Mouse (Mus musculus) heart, embryonic 16.5 days (tissue): ENCODE measurements around the gene Abcc4. TPM values are rescaled to one million over a fixed set of nuclear protein-coding genes. Genes with fewer than 3 reads are reported as not detected.

Experiments used
- ATAC-seq: fragments of 200-750 bp; cut with Nextera tagmentation; replicated peaks from 2 replicates; pipeline ENCODE4 v1.8.0; 2017; ENCODE audit warnings: moderate number of reproducible peaks; ENCODE audit not compliant: insufficient read depth, low FRiP score; ENCODE audit errors: extremely low read depth
- H3K27ac ChIP-seq: fragments of 300-500 bp; sonication (generic); 2 replicates; pipeline ENCODE4 v1.5.1; 2014; ENCODE audit warnings: mild to moderate bottlenecking, low read length, control low read depth, moderate library complexity
- H3K27me3 ChIP-seq: fragments of 300-500 bp; sonication (generic); 2 replicates; pipeline ENCODE4 v1.6.1; 2014; ENCODE audit warnings: low read length, mixed read lengths; ENCODE audit not compliant: control insufficient read depth, insufficient read depth
- H3K36me3 ChIP-seq: fragments of 300-500 bp; sonication (generic); 2 replicates; pipeline ENCODE4 v1.6.1; 2014; ENCODE audit not compliant: control insufficient read depth, insufficient read depth
- H3K4me1 ChIP-seq: fragments of 300-500 bp; sonication (generic); 2 replicates; pipeline ENCODE4 v1.6.1; 2014; ENCODE audit warnings: low read length, mixed read lengths; ENCODE audit not compliant: control insufficient read depth, insufficient read depth
- H3K4me2 ChIP-seq: fragments of 300-500 bp; sonication (generic); 2 replicates; pipeline ENCODE4 v1.6.1; 2014; ENCODE audit warnings: low read depth, mild to moderate bottlenecking, control low read depth, low read length
- H3K4me3 ChIP-seq: fragments of 300-500 bp; sonication (generic); 2 replicates; pipeline ENCODE4 v1.5.1; 2014; ENCODE audit warnings: mild to moderate bottlenecking, control low read depth, low read length
- H3K9ac ChIP-seq: fragments of 300-500 bp; sonication (generic); 2 replicates; pipeline ENCODE4 v1.6.1; 2014; ENCODE audit warnings: low read length, control low read depth
- H3K9me3 ChIP-seq: fragments of 300-500 bp; sonication (generic); replicated peaks from 2 replicates; pipeline ENCODE4 v1.6.1; 2016; ENCODE audit warnings: low read length; ENCODE audit not compliant: control insufficient read depth
- WGBS: fragments of 180-500 bp; shearing (Covaris S2); extraction: QIAGEN DNeasy Blood & Tissue Kit; methylation state at CpG from one replicate; pipeline ENCODE4 v1.1.7; 2014; 5-methylcytosine and 5-hydroxymethylcytosine counted together
- polyA plus RNA-seq: library from polyadenylated mRNA; unstranded; fragments of >200 nt; fragmentation: Nextera tagmentation; extraction: Ambion mirVana; gene quantifications from 2 replicates; pipeline ENCODE4 v1.2.1, GENCODE M21; 2015

Abcc4 gene
- polyA plus RNA-seq, 1 experiment from 2014 or later = 1.6 TPM

- no peak overlapping the region for H3K9ac ChIP-seq
- WGBS = 84% methylated on average over 10 of the region's 10 CpGs
- H3K4me2 ChIP-seq = no peak overlapping the region
- H3K27ac ChIP-seq = no peak overlapping the region
- H3K27me3 ChIP-seq = no peaks in the 10 kb centered on the region
- H3K4me1 ChIP-seq = no peaks in the 10 kb centered on the region
- ATAC-seq = no peak
- H3K36me3 ChIP-seq = no peaks in the 10 kb centered on the region
- no peak overlapping the region for H3K4me3 ChIP-seq
- H3K9me3 ChIP-seq = no peaks in the 10 kb centered on the region
Observed at GRCm38 (mm10) chr14:118662124-118662523, 43.9 kb downstream of the Abcc4 start.

GRCm38 (mm10) chr14:118659230-118659629, 46.8 kb downstream of the Abcc4 start:
- Histone ChIP-seq H3K27me3 (no peaks in the 10 kb centered on the region), H3K36me3 (no peaks in the 10 kb centered on the region), H3K4me2 (no peak overlapping the region), H3K4me1 (no peaks in the 10 kb centered on the region), H3K9me3 (no peaks in the 10 kb centered on the region), H3K4me3 (no peak overlapping the region), H3K27ac (no peak overlapping the region), H3K9ac (no peak overlapping the region)
- ATAC-seq = no peak

DNA sequence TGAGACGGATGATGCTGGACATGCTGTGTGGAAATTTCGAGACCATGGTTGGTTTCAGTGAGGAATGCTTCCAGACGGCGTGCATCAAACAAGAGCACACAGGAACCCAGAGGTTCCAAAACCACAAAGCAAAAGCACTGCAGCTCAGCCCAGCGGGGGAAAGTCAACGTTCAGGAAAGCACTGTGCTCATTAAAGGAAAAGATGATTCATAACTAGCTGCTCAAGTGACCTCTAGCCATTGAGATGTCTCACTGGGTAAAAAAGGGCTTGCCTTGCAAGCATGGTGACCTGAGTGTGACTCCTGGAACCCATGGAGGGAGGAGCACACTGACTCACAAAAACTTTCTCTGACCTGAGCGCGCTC, 47.7 kb downstream of the Abcc4 start:
- 74% methylated on average over 8 of the region's 8 CpGs for WGBS
- H3K27me3 ChIP-seq = no peaks in the 10 kb centered on the region
- no peaks in the 10 kb centered on the region for H3K9me3 ChIP-seq
- no peak overlapping the region for H3K9ac ChIP-seq
- H3K4me2 ChIP-seq = peak overlapping the region; percentile 9; the same call in 1 of the 2 replicates
- ATAC-seq = no peak
- H3K27ac ChIP-seq = no peak overlapping the region
- H3K4me3 ChIP-seq = no peak overlapping the region
- H3K4me1 ChIP-seq = no peaks in the 10 kb centered on the region
- no peaks in the 10 kb centered on the region for H3K36me3 ChIP-seq

DNA sequence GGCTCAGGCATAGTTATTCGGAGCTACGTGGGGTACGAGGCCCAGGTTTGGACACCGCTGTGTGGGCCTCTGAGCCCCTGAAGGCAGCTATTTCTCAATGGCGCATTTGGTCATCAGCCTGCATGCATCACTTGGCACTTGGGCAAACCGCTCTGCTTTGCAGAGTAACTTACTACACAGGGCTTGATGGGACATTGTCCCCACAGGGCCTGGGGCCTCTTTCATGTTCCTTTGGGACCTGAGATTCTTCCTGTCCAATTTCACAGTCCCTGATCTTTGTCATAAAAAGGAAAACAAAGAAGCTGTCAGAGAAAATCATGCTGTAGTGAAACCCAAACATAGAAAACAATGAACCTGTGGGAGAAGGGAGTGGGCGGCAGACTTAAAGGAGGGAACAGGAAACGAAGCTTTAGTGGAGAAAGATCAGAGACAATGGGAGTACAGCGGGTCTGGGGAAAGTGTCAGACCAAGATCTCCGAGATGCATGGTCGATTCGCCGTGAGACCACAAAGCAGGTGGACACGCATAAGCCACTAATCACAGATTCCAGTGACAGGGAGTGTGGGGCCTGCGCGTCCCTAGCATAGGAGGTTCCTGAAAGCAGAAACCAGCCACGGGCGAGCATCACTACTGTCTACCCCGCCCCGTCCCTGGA, 48.2 kb downstream of the Abcc4 start:
- 70% methylated on average over 20 of the region's 20 CpGs for WGBS
- Histone ChIP-seq H3K4me2 (peak overlapping the region; percentile 9; the same call in 1 of the 2 replicates), H3K4me1 (no peaks in the 10 kb centered on the region), H3K9me3 (no peaks in the 10 kb centered on the region), H3K9ac (no peak overlapping the region), H3K36me3 (no peaks in the 10 kb centered on the region), H3K4me3 (no peak overlapping the region), H3K27ac (no peak overlapping the region), H3K27me3 (no peaks in the 10 kb centered on the region)
- ATAC-seq = no peak

DNA sequence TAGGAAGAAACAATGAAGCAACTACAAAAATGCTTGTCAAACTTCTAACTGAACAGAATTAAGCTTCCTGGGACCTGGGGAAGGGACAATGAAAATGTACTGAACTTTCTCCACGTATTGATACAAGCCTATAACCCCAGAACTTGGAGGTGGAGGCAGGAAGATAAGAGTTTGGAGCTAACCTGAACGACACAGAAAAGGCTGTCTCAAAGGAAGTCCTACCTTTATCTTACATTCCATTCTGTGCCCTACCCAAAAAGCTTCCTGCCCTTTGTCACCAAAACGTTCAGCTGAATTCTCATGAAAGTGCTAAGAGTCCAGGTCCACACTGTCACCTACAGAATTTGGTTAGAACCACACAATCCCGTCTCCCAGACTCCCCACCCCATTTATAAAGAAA, 48.8 kb downstream of the Abcc4 start:
- Histone ChIP-seq H3K27me3 (no peaks in the 10 kb centered on the region), H3K36me3 (no peaks in the 10 kb centered on the region), H3K9ac (no peak overlapping the region), H3K4me2 (no peak overlapping the region), H3K27ac (no peak overlapping the region), H3K9me3 (no peaks in the 10 kb centered on the region), H3K4me3 (no peak overlapping the region), H3K4me1 (no peaks in the 10 kb centered on the region)
- no peak for ATAC-seq
- WGBS = 51% methylated on average over 4 of the region's 4 CpGs

DNA sequence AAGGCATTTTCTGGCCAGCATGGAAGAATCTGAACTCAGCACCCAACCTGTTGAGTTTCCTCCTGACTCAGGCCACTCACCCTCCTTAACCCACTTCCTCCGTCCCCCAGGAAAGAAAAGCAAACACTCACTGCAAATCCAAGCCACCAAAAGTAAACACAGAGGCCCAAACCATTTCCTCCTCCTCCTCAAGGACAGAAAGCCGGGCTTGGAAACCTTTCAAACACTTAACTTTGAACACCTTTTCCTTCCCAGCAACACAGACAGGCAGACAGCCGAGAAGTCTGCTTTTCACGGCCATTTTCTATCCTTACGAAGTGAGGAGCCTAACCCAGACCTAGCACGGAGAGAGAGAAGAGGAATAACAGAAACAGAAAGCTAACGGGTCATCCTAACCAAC, 50.0 kb downstream of the Abcc4 start:
- no peaks in the 10 kb centered on the region for H3K4me1 ChIP-seq
- H3K9me3 ChIP-seq = no peaks in the 10 kb centered on the region
- no peak overlapping the region for H3K4me2 ChIP-seq
- H3K4me3 ChIP-seq = no peak overlapping the region
- no peak overlapping the region for H3K27ac ChIP-seq
- H3K9ac ChIP-seq = no peak overlapping the region
- WGBS = 73% methylated on average over 7 of the region's 7 CpGs
- no peaks in the 10 kb centered on the region for H3K27me3 ChIP-seq
- H3K36me3 ChIP-seq = no peaks in the 10 kb centered on the region
- ATAC-seq = no peak

DNA sequence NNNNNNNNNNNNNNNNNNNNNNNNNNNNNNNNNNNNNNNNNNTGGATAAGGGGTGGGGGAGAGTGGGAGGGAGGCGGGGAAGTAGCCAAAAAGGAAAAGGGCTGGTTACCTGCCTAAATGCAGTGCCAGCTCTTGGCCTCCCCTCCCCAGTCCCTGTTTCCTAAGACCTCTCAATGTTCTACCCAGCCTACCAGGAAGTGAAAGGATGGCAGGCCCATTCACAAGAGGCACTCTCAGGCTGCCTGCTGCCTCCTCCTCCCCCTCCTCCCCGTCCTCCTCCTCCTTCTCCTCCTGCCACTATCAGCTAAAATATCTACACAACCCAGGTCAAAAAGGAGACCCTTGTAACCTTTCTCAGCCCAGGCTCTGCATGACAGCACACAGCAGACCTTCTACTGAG, 51.1 kb downstream of the Abcc4 start:
- Histone ChIP-seq H3K4me2 (no peak overlapping the region), H3K9me3 (no peaks in the 10 kb centered on the region), H3K4me1 (no peaks in the 10 kb centered on the region), H3K27me3 (no peaks in the 10 kb centered on the region), H3K27ac (no peak overlapping the region), H3K36me3 (no peaks in the 10 kb centered on the region), H3K9ac (no peak overlapping the region), H3K4me3 (no peak overlapping the region)
- no peak for ATAC-seq
- 47% methylated on average over 2 of the region's 2 CpGs for WGBS

DNA sequence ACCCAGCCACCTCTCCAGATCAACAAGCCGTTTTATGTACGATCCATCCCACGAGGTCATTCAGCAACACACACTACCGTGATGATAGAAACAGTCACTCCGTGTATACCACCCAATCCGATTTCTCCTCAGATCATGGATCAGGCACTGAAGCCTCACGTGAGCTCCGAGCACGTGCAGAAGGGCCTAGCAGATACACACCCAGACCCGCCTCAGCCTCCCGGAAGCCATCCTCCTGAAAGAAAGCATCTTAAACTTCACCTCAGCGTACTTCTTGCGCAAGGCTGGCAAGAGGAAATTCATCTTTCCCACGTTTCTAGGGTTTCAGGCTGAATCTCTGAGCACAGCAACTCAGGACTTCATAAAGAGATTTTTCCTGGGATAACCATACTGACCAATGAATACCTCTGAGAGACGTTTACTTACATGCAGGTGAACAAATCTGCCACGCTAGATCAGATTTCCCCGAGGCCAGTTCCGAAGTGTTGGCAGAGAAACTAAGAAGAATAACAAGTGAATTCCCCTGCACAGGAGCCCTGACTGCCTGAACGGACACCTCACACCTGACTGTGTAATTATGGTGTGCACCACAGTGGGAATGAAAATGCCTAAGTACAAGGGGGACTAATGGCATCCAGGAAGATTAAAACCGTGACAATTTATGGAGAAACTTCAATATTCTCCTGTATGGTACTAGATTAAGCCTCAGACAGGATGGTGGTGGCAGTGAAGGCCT, 54.1 kb downstream of the Abcc4 start:
- no peak for ATAC-seq
- WGBS = 86% methylated on average over 20 of the region's 20 CpGs
- no peaks in the 10 kb centered on the region for H3K36me3 ChIP-seq

GRCm38 (mm10) chr14:118649895-118650256, 56.1 kb downstream of the Abcc4 start:
- H3K9ac ChIP-seq = no peak overlapping the region
- no peak for ATAC-seq

More for the DNA sequence above, 54.1 kb downstream of the Abcc4 start:
- Histone ChIP-seq H3K27ac (no peak overlapping the region), H3K4me1 (no peaks in the 10 kb centered on the region), H3K9me3 (no peaks in the 10 kb centered on the region), H3K9ac (no peak overlapping the region), H3K27me3 (no peaks in the 10 kb centered on the region), H3K4me3 (no peak overlapping the region), H3K4me2 (no peak overlapping the region)

More at GRCm38 (mm10) chr14:118649895-118650256, 56.1 kb downstream of the Abcc4 start:
- H3K4me1 ChIP-seq = no peaks in the 10 kb centered on the region
- H3K36me3 ChIP-seq = no peaks in the 10 kb centered on the region
- H3K4me3 ChIP-seq = no peak overlapping the region
- no peaks in the 10 kb centered on the region for H3K9me3 ChIP-seq
- WGBS = 92% methylated on average over 2 of the region's 2 CpGs
- no peaks in the 10 kb centered on the region for H3K27me3 ChIP-seq
- H3K27ac ChIP-seq = no peak overlapping the region
- H3K4me2 ChIP-seq = no peak overlapping the region
